Mouse (Mus musculus) midbrain, embryonic 14.5 days (tissue): ENCODE results near the gene Mgat3. TPM values are rescaled to one million over a fixed set of nuclear protein-coding genes. Genes with fewer than 3 reads are reported as not detected.

ENCODE experiments used
- ATAC-seq: fragments of 200-750 bp; cut with Nextera tagmentation; 2 replicates; pipeline ENCODE4 v1.8.0; 2017; ENCODE audit warnings: moderate number of reproducible peaks, moderate library complexity; ENCODE audit not compliant: low FRiP score, low TSS enrichment
- DNase-seq: peaks from one replicate; pipeline ENCODE4 v3.0.0-alpha.2; 2015
- H3K27ac ChIP-seq: fragments of 300-500 bp; sonication (generic); replicated peaks from 2 replicates; pipeline ENCODE4 v1.5.1; 2014; ENCODE audit warnings: mild to moderate bottlenecking, low read depth, low read length, moderate library complexity
- H3K27me3 ChIP-seq: fragments of 300-500 bp; sonication (generic); 2 replicates; pipeline ENCODE4 v1.6.1; 2014; ENCODE audit warnings: low read length, control low read depth, mixed read lengths; ENCODE audit not compliant: control insufficient read depth, insufficient read depth
- H3K36me3 ChIP-seq: fragments of 300-500 bp; sonication (generic); 2 replicates; pipeline ENCODE4 v1.6.1; 2014; ENCODE audit warnings: low read length, control low read depth; ENCODE audit not compliant: control insufficient read depth, insufficient read depth
- H3K4me1 ChIP-seq: fragments of 300-500 bp; sonication (generic); 2 replicates; pipeline ENCODE4 v1.6.1; 2014; ENCODE audit warnings: mild to moderate bottlenecking, antibody characterized with exemption, low read length, control low read depth; ENCODE audit not compliant: control insufficient read depth, insufficient read depth
- H3K4me2 ChIP-seq: fragments of 300-500 bp; sonication (generic); 2 replicates; pipeline ENCODE4 v1.6.1; 2014; ENCODE audit warnings: mild to moderate bottlenecking, low read length, moderate library complexity
- H3K4me3 ChIP-seq: fragments of 300-500 bp; sonication (generic); replicated peaks from 2 replicates; pipeline ENCODE4 v1.5.1; 2014; ENCODE audit warnings: low read depth, low read length
- H3K9ac ChIP-seq: fragments of 300-500 bp; sonication (generic); replicated peaks from 2 replicates; pipeline ENCODE4 v1.6.1; 2014; ENCODE audit warnings: mild to moderate bottlenecking, low read length, moderate library complexity
- H3K9me3 ChIP-seq: fragments of 300-500 bp; sonication (generic); 2 replicates; pipeline ENCODE4 v1.6.1; 2016; ENCODE audit warnings: low read length, control low read depth, mixed read lengths; ENCODE audit not compliant: control insufficient read depth
- WGBS: fragments of 180-500 bp; shearing (Covaris S2); extraction: QIAGEN DNeasy Blood & Tissue Kit; methylation state at CpG from one replicate; pipeline ENCODE4 v1.1.7; 2014; 5-methylcytosine and 5-hydroxymethylcytosine counted together
- polyA plus RNA-seq: library from polyadenylated mRNA; unstranded; fragments of >200 nt; fragmentation: Nextera tagmentation; extraction: Ambion mirVana; gene quantifications from 2 replicates; pipeline ENCODE4 v1.2.1, GENCODE M21; 2014

The Mgat3 gene
- polyA plus RNA-seq, 1 experiment from 2014 or later = 20.5 TPM

DNA sequence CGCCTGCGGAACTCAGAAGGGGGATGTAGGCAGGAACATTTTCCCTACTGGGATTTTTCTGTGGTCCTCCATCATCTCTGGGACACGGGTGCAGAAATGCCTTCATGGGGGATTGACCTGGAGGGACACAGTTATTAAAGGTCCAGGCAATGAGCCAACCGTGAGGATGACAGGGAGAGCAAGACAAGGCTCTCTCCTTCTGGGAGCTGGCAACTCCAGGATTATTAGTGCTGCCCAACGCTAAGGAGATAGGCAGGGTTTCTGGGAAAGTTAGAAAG, 1.0 kb downstream of the Mgat3 start:
- Histone ChIP-seq H3K9me3 (no peaks in the 10 kb centered on the region), H3K27me3 (no peaks in the 10 kb centered on the region), H3K4me1 (peaks cover 15% of the 10 kb centered on the region), H3K4me3 (peak overlapping the region; percentile 97), H3K27ac (peak overlapping the region; percentile 96), H3K9ac (peak overlapping the region; percentile 99), H3K36me3 (no peaks in the 10 kb centered on the region), H3K4me2 (peak overlapping the region; percentile 75)
- no peak for ATAC-seq
- DNase-seq = peak; percentile 54
- WGBS = 0% methylated on average over 5 of the region's 5 CpGs

DNA sequence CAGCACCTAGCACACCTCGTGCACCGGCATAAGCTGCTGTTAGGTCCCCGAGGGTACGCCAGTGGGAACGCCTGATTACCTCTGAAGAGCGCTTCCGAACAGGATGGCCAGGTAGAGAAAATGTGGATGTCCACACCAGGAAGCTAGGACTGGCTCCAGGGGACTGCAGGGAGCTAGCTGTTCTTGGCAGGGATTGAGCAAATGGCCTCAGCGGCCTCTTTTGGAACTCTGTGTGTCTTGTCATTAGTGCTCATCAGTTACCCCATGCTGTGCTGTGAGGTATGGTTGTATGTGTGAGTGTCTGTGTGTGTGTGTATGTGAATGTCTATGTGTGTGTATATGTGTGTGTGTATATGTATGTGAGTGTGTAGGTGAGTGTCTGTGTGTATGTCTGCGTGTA, 1.8 kb downstream of the Mgat3 start:
- H3K9me3 ChIP-seq = no peaks in the 10 kb centered on the region
- H3K9ac ChIP-seq = peak overlapping the region; percentile 99; the same call in 1 of the 2 replicates
- peak overlapping the region; percentile 75 for H3K4me2 ChIP-seq
- no peak overlapping the region for H3K27ac ChIP-seq
- ATAC-seq = no peak
- H3K36me3 ChIP-seq = no peaks in the 10 kb centered on the region
- no peak for DNase-seq
- no peaks in the 10 kb centered on the region for H3K27me3 ChIP-seq
- peak overlapping the region; percentile 97 for H3K4me3 ChIP-seq
- H3K4me1 ChIP-seq = peaks cover 15% of the 10 kb centered on the region
- WGBS = 77% methylated on average over 9 of the region's 9 CpGs

DNA sequence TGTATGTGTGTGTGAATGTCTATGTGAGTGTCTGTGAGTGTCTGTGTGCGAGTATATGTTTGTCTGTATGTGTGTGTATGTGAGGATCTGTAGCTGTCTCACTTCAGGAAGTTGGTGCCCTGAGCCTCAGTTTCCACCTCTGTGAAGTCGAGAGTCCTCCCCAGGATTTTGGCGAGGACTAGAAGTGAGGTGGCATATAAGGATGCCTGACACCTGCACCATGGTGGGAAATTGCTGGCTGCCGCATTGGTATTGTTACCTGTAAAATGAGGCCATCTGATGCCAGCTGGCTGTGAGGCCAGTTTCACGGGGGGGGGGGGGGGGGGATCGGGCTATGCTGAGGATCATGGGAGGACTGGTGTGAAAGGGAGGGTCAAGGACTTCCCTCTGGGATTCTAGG, 2.2 kb downstream of the Mgat3 start:
- 77% methylated on average over 6 of the region's 6 CpGs for WGBS
- Histone ChIP-seq H3K4me3 (no peak overlapping the region), H3K27ac (no peak overlapping the region), H3K4me2 (peak overlapping the region; percentile 75), H3K9ac (no peak overlapping the region), H3K4me1 (peaks cover 15% of the 10 kb centered on the region), H3K27me3 (no peaks in the 10 kb centered on the region), H3K9me3 (no peaks in the 10 kb centered on the region), H3K36me3 (0 out of 2 replicates have a peak, but pooled peaks cover 1% of the 10 kb centered on the region)
- DNase-seq (no peak), ATAC-seq (no peak)

DNA sequence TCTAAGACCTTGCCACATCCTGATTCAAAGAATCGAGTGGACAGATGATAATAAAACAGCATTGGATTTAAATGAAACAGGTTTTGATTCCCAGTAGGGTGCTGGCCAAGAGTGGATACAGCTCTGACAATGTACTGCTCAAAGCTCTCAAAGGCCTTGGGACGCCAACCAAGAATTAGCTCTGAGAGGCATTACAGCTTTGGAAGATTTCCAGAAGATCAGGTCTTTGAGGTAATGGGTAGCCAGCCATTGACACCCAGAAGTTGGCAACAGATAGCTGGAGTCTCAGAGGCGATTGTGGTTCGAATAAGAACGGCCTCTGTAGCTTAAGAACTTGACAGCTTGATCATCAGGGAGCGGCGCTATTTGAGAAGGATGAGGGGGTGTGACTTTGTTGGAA, 8.0 kb downstream of the Mgat3 start:
- H3K36me3 ChIP-seq = peaks cover 7% of the 10 kb centered on the region; the same call in 1 of the 2 replicates
- DNase-seq (peak; percentile 39), ATAC-seq (no peak)
- H3K9me3 ChIP-seq = no peaks in the 10 kb centered on the region
- H3K4me2 ChIP-seq = no peak overlapping the region
- WGBS = 85% methylated on average over 7 of the region's 7 CpGs
- peaks cover 4% of the 10 kb centered on the region; the same call in 1 of the 2 replicates for H3K4me1 ChIP-seq
- no peaks in the 10 kb centered on the region for H3K27me3 ChIP-seq
- H3K9ac ChIP-seq = no peak overlapping the region
- no peak overlapping the region for H3K4me3 ChIP-seq
- no peak overlapping the region for H3K27ac ChIP-seq

DNA sequence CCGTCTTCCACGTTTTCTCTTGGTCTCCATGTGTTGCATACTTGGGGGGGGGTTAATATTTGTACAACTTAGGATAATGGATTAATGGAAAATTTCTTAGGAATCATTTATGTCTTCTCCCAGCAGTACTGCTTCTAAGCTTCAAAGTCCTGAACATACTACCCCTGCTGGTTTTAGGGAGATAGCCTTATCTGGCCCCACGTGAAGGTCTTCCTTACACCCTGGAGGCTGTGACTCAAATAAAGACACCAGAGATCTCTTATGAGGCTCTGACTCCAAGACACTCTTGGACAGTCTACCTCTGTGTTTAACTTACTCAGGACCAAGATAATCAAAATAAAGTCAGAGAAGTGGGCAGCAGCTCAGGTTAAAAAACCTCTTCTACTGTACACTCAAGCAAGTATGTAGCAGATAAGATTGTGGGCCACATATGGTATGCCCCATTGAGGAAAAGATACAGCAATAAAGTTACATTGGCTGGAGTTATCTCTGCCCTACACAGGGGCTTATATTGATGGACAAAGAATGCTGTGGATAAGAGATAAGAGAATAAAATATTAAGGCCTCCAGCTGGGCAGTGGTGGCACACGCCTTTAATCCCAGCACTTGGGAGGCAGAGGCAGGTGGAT, 8.7 kb downstream of the Mgat3 start:
- Histone ChIP-seq H3K9me3 (no peaks in the 10 kb centered on the region), H3K9ac (no peak overlapping the region), H3K27me3 (no peaks in the 10 kb centered on the region), H3K36me3 (peaks cover 7% of the 10 kb centered on the region; the same call in 1 of the 2 replicates), H3K4me1 (no peaks in the 10 kb centered on the region), H3K4me2 (no peak overlapping the region), H3K27ac (no peak overlapping the region), H3K4me3 (no peak overlapping the region)
- 92% methylated on average over 4 of the region's 4 CpGs for WGBS
- no peak for ATAC-seq
- no peak for DNase-seq

DNA sequence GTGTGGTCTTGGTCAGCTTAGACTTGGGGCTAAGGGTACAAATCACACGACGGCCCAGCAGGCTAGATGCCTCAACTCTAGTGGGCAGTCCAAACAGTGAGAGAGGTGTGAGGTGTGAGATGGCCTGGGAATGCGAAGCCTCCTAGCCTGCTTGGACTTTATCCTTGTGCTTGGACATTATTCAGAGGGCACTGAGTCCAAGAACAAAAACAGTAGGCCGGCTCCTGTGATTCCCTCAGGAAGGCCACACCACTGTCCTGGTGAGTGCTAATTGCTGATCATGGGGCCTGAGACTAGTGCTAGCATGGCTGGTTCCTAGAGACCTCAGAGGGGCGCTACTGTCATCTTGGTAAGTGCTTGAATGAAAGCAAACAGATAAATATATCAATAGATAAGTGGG, 15.4 kb downstream of the Mgat3 start:
- Histone ChIP-seq H3K36me3 (no peaks in the 10 kb centered on the region), H3K27ac (no peak overlapping the region), H3K27me3 (no peaks in the 10 kb centered on the region), H3K4me3 (no peak overlapping the region), H3K9me3 (no peaks in the 10 kb centered on the region), H3K4me1 (peaks cover 8% of the 10 kb centered on the region), H3K4me2 (no peak overlapping the region), H3K9ac (no peak overlapping the region)
- no peak for ATAC-seq
- no peak for DNase-seq
- 90% methylated on average over 5 of the region's 5 CpGs for WGBS

DNA sequence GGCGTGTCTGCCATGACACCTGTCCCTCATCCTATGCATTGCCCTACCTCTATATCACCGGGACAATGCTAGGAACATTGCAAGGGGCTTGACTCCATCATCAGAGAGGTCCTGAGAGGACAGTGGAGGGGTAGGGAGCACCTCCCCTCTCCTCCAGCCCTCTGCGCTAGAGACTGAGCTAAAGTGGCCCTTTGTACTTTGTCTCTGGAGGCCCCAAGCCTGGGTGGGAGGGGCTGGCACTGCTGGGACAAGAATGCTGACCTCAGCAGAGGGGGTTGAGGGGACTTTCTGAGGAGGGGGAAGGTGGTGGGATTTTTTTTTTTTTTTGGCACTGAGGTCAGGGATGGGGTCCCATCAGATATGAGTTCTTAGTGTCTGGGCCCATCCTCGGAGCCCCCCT, 16.6 kb downstream of the Mgat3 start:
- Histone ChIP-seq H3K27ac (no peak overlapping the region), H3K9ac (no peak overlapping the region), H3K36me3 (no peaks in the 10 kb centered on the region), H3K4me2 (no peak overlapping the region), H3K4me1 (peaks cover 8% of the 10 kb centered on the region), H3K27me3 (no peaks in the 10 kb centered on the region), H3K9me3 (no peaks in the 10 kb centered on the region), H3K4me3 (no peak overlapping the region)
- DNase-seq = no peak
- 79% methylated on average over 4 of the region's 4 CpGs for WGBS
- no peak for ATAC-seq

DNA sequence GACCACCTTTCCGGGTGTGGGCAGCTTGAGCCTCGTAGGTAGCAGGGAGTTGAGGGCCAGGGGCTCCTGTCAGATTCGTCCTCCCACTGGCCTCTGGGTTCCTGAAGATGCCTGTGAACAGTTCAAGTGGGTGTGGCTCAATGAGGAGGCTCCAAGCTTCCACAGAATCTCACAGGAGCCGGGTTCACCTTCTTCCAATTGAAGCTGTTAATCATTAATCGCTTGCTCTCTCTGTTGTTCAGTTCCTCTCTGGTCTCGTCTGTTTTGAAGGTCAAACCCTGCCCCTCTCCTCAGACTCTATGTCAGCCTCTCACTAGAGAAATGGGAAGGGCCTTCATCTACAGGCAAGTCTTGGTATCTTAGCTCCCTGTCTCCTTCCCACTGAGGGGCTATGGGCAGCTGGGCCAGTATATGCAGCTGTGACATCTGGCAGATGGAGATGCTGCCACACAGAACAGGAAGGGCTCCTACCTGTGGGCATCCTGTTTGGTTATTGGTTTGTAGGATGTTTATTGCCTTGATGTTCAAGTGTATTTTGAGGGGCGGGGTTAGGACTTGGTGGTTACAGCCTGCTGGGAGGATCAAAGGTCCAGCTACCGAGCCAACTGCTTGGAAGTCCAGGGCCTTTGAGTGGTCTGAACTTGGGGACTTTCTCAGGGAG, 18.2 kb downstream of the Mgat3 start:
- 81% methylated on average over 8 of the region's 8 CpGs for WGBS
- H3K9me3 ChIP-seq = no peaks in the 10 kb centered on the region
- no peaks in the 10 kb centered on the region for H3K27me3 ChIP-seq
- no peak for DNase-seq
- H3K27ac ChIP-seq = no peak overlapping the region
- H3K4me3 ChIP-seq = no peak overlapping the region
- ATAC-seq = no peak
- H3K36me3 ChIP-seq = no peaks in the 10 kb centered on the region
- H3K9ac ChIP-seq = no peak overlapping the region
- no peak overlapping the region for H3K4me2 ChIP-seq
- peaks cover 8% of the 10 kb centered on the region for H3K4me1 ChIP-seq

DNA sequence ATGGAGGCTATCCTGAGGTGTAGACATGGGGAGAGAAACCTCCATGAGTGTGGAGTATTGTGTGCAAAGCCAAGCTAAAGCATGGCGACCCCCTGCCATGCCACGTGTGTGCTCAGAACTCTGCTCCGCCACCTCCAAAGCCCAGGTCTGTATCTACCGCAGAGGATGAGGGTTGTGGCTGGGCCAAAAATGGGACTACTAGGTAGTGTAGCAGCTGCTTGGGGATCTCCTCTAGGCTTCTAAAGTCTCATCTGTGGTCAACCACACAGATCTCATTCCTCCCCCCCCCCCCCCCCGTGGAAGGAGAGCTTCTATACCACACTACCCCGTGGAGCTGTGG, 18.7 kb downstream of the Mgat3 start:
- WGBS = 93% methylated on average over 6 of the region's 6 CpGs
- Histone ChIP-seq H3K4me1 (peaks cover 8% of the 10 kb centered on the region), H3K4me2 (no peak overlapping the region), H3K4me3 (no peak overlapping the region), H3K36me3 (no peaks in the 10 kb centered on the region), H3K9ac (no peak overlapping the region), H3K9me3 (no peaks in the 10 kb centered on the region), H3K27me3 (no peaks in the 10 kb centered on the region), H3K27ac (no peak overlapping the region)
- DNase-seq (no peak), ATAC-seq (no peak)
